Mouse (Mus musculus) CH12.LX (cell line): Measurements from ENCODE around the gene Mef2d.

Experiments used
- CTCF ChIP-seq, 2 experiments: IDR thresholded peaks in 1 of 2; conservative IDR thresholded peaks in 1 of 2; 2 replicates each; pipeline ENCODE4 v1.5.1; 2011 to 2012; ENCODE audit warnings: low read depth in 2 of 2, low read length in 2 of 2, improper control_type of control experiment in 1 of 2, inconsistent platforms in 1 of 2, mild to moderate bottlenecking in 1 of 2, moderate library complexity in 1 of 2
- ELF1 ChIP-seq: IDR thresholded peaks from 2 replicates; pipeline ENCODE4 v1.6.1; 2014; ENCODE audit warnings: low read depth, mild to moderate bottlenecking, inconsistent platforms, low read length, improper control_type of control experiment
- MAX ChIP-seq: IDR thresholded peaks from 2 replicates; pipeline ENCODE4 v1.6.1; 2011; ENCODE audit warnings: low read length, improper control_type of control experiment
- NELFE ChIP-seq: IDR thresholded peaks from 2 replicates; pipeline ENCODE4 v1.6.1; 2011; ENCODE audit warnings: low read depth, low read length, improper control_type of control experiment
- UBTF ChIP-seq: IDR thresholded peaks from 2 replicates; pipeline ENCODE4 v1.6.1; 2012; ENCODE audit warnings: low read depth, mild to moderate bottlenecking, inconsistent platforms, low read length, improper control_type of control experiment, moderate library complexity

DNA sequence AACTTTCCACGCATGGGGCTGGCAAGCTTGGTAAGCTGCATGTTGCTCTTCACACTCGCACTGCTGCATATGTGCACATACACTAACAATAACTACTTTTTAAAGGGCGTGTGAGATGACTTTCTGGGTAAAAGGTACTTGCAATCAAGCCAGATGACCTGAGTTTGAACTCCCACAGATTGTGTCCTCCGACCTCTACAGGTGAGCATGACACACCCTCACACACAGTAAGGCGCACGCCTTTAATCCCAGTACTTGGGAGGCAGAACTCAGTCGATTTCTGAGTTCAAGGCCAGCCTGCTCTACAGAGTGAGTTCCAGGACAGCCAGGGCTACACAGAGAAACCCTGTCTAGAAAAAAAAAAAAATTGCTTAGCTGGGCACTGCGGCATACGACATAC is 5.8 kb upstream of the Mef2d start:
- TF ChIP-seq NELFE: no peak
- no peak for TF ChIP-seq CTCF (conservative IDR thresholded peaks at IDR 0.05 in 1 of 2, IDR thresholded peaks at IDR 0.05 in 1 of 2; ENCODE audit: low read depth in 2 of 2, low read length in 2 of 2)
- no peak for TF ChIP-seq MAX
- no peak for TF ChIP-seq ELF1
- no peak for TF ChIP-seq UBTF
